Mouse (Mus musculus): ENCODE data around the gene Aifm2.
A peak's percentile ranks its signal among the peaks of the same experiment; 100 is the strongest.

The Aifm2 gene

DNA sequence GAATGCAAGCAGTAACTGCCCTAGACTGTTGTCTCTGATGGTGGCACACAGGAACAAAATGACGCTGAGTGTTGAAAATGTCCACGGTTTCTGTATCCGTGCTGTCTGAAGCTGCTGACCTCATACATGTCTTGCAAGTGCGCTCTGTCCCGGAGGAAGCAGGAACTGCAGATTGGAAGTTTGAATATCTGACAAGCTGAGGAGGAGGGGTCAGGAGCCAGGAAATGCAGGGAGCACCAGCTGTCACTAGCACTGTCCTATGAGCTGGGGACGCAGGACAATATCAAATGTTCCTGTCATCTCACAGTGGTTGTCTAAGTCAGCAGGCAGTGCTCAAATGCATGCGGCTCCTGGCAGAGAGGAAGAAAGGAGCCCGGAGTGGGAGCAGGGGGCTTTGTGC is 49.6 kb downstream of the Aifm2 start:
- DNase-seq (ENCODE audit: low spot score in 2 of 2) = no peak

DNA sequence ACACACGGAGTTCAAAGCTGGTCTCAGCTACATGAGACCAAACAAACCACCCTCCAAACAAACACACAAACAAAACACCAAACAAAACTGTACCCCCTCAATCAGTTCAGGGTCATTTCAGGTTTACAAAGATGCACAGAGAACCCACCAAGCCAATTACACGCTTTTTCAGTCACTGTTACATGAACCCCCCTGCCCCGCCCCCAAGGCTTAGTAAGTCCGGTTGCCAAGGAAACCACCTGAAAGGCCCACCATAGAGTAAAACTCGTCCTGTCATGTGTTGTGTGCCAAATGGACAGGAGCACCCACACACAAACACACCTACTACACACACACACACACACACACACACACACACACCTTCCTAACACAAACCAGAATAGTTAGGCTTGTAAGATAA is 50.5 kb downstream of the Aifm2 start:
- DNase-seq (ENCODE audit: low spot score in 2 of 2) = no peak

DNA sequence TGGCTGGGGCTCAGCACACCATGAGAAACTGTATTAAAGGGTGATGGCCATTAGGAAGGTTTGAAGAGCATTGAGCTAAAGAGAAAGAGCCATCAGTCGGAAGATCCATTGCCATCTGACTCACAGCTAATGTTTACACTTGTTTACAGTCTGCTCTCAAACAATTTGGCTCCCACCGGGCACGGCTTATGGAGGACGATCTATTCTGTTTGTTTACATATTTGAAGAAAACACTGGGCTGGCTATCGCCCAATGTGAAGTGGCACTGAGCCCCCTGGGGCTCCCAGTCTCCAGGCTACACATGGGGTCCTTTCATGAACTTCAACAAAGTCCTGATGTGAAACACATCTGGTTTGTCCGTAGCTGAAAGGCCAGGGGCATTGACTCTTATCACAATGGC is 51.7 kb downstream of the Aifm2 start:
- no peak for DNase-seq (ENCODE audit: low spot score in 2 of 2)

DNA sequence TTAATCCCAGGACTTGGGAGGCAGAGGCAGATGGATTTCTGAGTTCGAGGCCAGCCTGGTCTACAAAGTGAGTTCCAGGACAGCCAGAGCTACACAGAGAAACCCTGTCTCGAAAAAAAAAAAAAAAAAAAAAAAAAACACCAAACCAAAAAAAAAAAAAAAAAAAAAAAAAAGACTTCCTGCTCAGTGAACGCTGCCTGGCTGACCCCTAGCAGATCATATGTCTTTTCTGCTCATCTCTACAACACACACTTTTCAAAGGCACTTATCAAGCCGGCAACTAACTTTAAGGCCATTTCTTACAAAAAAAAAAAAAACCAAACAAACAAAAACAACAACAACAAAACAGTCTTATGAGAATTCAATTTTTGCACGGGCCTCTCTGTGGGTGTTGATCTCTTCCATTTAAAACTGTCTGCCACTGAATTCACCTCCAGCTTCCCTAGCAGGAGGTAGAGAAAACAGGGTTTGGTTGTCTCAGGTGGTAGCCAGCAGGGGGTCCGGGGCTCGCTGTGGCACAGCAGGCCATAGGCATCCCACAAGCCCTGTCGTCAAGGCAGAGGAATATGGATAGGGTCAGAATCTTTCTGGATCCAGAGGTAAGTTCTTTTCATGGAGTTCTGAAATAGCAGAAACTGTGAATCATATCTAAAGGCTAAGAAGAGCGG is 66.5 kb downstream of the Aifm2 start:
- no peak for DNase-seq (ENCODE audit: low spot score in 2 of 2)

DNA sequence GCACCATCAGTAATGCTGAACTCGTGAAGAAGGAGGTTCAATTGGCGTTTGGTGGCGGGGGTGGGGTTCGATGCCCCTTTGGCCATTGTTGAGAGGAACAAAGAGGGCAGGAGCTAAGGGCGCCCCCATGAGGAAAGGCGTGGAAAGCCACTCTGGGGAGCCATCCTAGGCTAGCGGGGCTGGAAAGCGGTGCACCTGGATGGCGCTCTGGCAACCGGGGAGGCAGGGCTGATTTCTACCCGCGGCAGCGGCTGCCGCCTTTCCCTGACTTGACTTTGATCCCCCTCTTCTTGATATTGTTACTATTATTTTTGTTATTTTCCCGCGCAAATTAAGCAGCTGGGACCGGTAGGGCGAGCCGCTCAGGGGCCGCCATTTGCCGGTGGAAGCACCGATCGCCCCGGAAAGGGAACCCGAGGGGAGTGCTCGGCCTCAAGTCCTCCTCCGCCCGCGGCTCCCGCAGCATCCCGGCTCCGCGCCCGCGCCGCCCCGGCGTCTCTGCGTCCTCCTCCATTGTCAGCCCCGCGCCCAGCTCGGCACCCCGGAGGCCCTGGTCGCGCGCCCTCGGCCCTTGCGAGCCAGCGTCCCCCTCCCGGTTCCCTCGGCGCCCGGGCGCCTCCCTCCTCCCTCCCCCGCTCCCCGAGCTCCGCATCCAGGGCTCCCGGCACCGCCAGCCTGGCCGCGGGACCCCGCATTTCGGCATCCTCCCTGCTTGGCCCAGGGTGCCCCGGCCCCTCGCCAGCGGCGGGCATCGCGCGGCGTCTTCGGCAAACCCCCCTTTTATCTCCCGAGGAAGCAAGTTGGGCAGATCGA is 67.9 kb downstream of the Aifm2 start:
- peak; percentile 70 to 71 for DNase-seq (ENCODE audit: low spot score in 2 of 2)

DNA sequence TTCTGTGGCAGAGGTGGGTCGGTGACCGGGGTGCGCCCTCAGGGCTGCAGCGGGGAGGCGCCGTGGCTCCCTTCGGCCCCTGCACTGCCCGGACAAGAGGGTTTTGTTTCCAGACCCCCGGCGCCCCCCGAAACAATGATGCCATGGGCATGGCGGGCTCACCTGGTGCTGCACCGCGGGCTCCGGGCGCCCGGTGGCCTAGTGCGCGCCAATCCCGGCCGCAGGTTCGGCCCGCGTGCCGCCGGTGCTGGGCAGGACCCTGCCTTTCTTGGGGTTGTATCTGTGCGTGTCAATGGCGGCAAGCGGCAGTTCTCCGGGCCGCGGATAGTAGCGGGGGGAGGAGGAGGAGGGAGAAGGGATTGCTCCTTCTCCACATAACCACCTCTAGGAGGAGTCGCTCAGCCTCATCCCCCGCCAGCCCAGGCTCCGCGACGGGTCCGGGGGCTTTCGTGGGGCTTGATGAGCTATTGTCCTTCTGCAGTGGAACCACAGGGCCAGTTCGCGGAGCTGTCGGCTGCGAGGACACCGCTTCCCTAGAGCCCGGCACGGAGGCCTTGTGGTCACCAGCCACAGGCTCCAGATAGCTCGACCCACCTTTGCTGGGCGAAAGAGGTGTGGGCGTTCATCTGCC is 68.7 kb downstream of the Aifm2 start, which contains the start of gene H2afy2:
Gene H2afy2 (minus strand): TSS at position 527 of the 631 bp plus-strand sequence.
- DNase-seq (ENCODE audit: low spot score in 2 of 2) = peak; percentile 77

DNA sequence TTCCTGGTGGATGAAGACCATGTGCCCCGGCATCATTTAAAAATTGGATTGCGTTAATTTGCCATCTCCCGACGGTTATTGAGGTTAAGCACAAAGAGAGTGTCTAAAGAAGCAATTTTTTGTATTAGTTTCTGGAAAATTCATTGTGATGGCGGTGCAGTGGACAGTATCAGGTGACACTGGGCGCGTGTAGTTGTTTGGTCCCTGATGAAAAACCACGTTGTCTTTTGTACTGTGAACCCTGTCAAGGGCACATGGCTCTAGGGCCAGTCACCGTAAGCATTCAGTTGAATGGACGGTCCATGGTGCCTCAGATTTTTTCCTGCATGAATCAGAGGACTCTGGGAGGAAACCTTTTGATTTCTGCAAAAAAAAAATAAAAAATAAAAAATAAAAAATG is 69.4 kb downstream of the Aifm2 start:
- DNase-seq (ENCODE audit: low spot score in 2 of 2) = peak in 1 of 2 experiments; percentile 45

DNA sequence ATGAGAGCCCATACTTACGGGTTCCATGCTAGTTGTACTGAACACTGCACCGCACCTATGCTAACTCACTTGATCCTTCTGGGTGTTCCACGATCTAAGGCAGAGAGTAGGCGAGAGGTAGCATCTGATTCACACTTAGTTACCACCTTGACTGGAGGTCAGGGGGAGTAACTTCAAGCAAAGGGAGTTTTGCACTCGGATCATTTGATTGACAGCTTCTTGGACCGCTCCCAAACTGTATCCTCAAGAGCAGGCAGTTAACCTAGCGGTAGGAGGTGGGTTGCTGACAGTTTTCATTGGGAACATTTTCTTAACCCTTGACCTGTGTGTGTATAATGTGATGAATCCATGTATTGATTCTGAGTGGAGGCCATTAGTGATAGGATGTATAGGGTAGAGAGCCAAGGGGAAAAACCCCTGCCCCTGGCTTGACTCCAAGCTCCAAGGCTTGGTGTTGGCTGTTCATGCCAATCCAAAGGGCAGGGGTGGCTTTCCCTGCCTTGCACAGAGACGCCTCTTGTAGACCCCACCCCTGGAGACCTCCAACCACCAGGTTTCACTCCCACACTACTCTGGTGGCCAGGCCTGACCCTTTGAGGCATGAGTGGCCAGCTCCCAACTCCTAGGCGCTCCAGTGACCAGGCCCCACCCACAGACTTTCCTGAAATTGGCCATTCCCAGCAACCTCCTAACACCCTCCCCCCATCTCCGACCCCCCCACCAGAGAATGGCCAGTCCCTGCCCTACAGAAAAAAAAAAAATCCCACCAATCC is 72.7 kb downstream of the Aifm2 start:
- DNase-seq (ENCODE audit: low spot score in 2 of 2) = no peak

DNA sequence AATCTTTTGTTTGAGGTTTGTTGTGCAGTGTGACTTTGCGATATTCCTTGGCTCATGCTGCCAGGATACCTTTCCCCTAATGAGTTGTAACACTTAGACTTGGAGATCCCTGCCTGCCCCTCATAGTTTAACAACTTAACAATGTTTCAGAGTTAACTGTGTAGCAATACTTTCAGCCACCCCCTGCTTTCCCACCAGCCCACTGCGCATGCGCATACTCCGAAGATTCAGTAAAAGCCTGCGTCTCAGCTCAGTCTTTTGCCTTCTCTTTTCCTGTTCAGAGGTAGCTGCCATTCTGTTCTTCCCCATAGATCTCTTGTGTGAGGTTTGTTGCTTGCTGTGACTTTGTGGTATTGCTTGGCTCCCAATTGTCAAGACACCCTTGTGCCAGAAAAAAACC is 73.4 kb downstream of the Aifm2 start:
- DNase-seq (ENCODE audit: low spot score in 2 of 2) = no peak
